Mouse (Mus musculus) inflammation-experienced regulatory T-cells (primary cell): ENCODE results near the gene Slc9a5. TPM values are rescaled to one million over a fixed set of nuclear protein-coding genes. Genes with fewer than 3 reads are reported as not detected.

Source experiments
- polyA plus RNA-seq, 2 experiments: library from polyadenylated mRNA; unstranded; fragments of 100-300 nt; shearing (Covaris generic); gene quantifications; one replicate each; pipeline ENCODE4 v1.2.1; 2017

Gene Slc9a5
- under 1 TPM; 0.28 to 0.60 TPM for polyA plus RNA-seq

GRCm38 (mm10) chr8:105348450-105349095 lies at the start of gene Slc9a5:
TSS of gene Slc9a5 (plus strand) at chr8:105348843.

DNA sequence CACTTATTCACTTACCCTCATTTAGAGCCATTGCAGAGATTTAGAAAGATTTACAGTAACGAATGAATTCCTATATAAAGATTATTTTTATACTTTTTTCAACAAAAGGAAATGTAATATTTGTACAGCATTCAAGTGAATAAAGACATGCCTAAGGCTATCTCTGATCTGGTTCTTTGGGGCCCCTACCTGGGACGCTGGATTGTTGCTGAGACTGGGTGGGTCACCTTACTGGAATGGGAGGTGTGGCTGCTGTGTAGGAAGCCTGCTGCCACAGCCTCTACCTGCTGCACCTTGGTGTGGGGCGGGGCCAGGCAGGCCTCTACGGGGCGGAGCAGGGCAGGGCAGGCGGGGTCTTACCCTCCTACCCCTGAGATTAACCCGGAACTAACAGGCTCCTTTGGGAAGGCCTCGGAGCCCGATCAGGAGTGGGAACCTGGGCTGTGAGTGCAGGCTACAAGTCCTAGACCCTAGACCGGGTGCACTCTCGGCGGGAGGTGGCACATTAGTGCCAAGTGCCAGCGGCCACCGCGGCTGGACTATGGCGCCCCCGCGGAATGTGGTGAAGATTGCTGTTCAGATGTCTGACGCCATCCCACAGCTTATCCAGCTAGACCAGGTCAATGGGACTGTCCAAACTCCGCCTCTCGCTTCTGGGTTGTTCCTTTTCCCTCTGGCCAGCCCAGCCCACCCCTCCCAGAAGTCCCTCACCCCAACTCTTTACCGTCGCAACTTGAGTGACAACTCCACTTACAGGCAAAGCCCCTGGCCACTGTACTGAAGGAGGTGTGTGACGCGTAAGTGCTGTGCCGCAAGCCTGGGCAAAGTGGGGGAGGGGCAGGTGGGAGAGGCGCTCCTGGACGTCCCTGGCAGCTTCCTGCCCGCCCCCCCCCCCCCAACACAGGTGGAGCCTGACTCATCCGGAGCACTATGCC lies 43.2 kb upstream of the Slc9a5 start, which contains the start of gene Elmo3:
Elmo3 (plus strand) TSS at position 391 of the 935 bp plus-strand sequence.

GRCm38 (mm10) chr8:105326141-105326672 lies 22.4 kb upstream of the Slc9a5 start, which contains the start of the genes Lrrc29 and Tmem208:
TSS of gene Lrrc29 (minus strand) at chr8:105326278.
TSS of gene Tmem208 (plus strand) at chr8:105326354.

GRCm38 (mm10) chr8:105347428-105348221 lies 1.0 kb upstream of the Slc9a5 start, which contains the start of gene Fhod1:
TSS of gene Fhod1 (minus strand) at chr8:105347953.

GRCm38 (mm10) chr8:105373032-105373431 lies 24.4 kb downstream of the Slc9a5 start, which contains the start of gene Plekhg4:
TSS of gene Plekhg4 (plus strand) at chr8:105373274.

DNA sequence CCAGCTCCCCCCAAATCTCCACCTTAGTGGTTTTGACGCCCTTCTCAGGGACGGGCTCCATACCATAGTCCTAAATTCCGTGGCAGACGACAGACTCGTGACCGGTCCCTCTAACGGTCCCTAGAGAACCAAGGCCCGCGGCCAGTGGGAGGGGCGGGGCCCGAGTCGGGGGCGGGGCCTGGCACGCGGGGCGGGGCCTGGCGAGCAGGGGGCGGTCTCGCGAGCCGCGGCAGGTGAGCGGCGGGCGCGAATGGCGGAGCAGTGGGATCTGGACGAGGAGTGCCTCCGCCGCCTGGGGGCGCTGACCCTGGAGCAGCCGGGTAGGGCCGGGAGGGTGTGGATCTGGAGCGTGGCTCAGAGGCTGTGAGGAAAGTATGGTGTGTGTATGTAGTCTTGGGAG lies 64.7 kb downstream of the Slc9a5 start, which contains the start of the genes Kctd19 and Lrrc36:
Kctd19 (minus strand) TSS at position 112 of the 400 bp plus-strand sequence.
Lrrc36 (plus strand) TSS at position 181 of the 400 bp plus-strand sequence.

Other genes with a start within 250 kb of the Slc9a5 start
- 1 to 10 TPM in 1 of 2 experiments, under 1 TPM in 1; 0.31 to 1.2 TPM for gene Ces4a, start 217.0 kb upstream of the Slc9a5 start, polyA plus RNA-seq
- gene Cbfb, start 178.2 kb upstream of the Slc9a5 start, polyA plus RNA-seq: 100 to 1,000 TPM; 106 to 136 TPM
- 10 to 100 TPM; 26.1 to 30.7 TPM for gene D230025D16Rik, start 123.7 kb upstream of the Slc9a5 start, polyA plus RNA-seq
- 1 to 10 TPM; 1.7 to 2.5 TPM for gene B3gnt9, start 93.7 kb upstream of the Slc9a5 start, polyA plus RNA-seq
- 10 to 100 TPM; 66.5 to 74.3 TPM for gene Tradd, start 84.2 kb upstream of the Slc9a5 start, polyA plus RNA-seq
- gene Fbxl8, start 84.2 kb upstream of the Slc9a5 start, polyA plus RNA-seq: 10 to 100 TPM; 23.3 to 29.8 TPM
- 1 to 10 TPM in 1 of 2 experiments, under 1 TPM in 1; 0.88 to 1.1 TPM for gene Hsf4, start 79.0 kb upstream of the Slc9a5 start, polyA plus RNA-seq
- 1 to 10 TPM in 1 of 2 experiments, not detected in 1; 1.6 TPM for gene Nol3, start 72.7 kb upstream of the Slc9a5 start, polyA plus RNA-seq
- 1 to 10 TPM; 1.9 to 4.2 TPM for gene 4931428F04Rik, start 59.0 kb upstream of the Slc9a5 start, polyA plus RNA-seq
- 1 to 10 TPM; 2.0 to 2.1 TPM for gene Exoc3l, start 52.7 kb upstream of the Slc9a5 start, polyA plus RNA-seq
- gene E2f4, start 51.2 kb upstream of the Slc9a5 start, polyA plus RNA-seq: 100 to 1,000 TPM; 150 to 169 TPM
- gene Elmo3, start 43.2 kb upstream of the Slc9a5 start, polyA plus RNA-seq: 10 to 100 TPM in 1 of 2 experiments, 1 to 10 TPM in 1; 7.2 to 14.4 TPM
- 1 to 10 TPM; 1.9 to 2.7 TPM for gene Lrrc29, start 22.6 kb upstream of the Slc9a5 start, polyA plus RNA-seq
- gene Tmem208, start 22.5 kb upstream of the Slc9a5 start, polyA plus RNA-seq: 100 to 1,000 TPM; 128 to 130 TPM
- gene Fhod1, start 890 bp upstream of the Slc9a5 start, polyA plus RNA-seq: 1 to 10 TPM; 1.0 to 1.8 TPM
- 1 to 10 TPM in 1 of 2 experiments, not detected in 1; 1.1 TPM for gene Plekhg4, start 24.4 kb downstream of the Slc9a5 start, polyA plus RNA-seq
- 1 to 10 TPM in 1 of 2 experiments, under 1 TPM in 1; 0.65 to 1.3 TPM for gene Kctd19, start 64.7 kb downstream of the Slc9a5 start, polyA plus RNA-seq
- under 1 TPM in 1 of 2 experiments, not detected in 1; 0.53 TPM for gene Lrrc36, start 64.7 kb downstream of the Slc9a5 start, polyA plus RNA-seq
- under 1 TPM in 1 of 2 experiments, not detected in 1; 0.64 TPM for gene Tppp3, start 122.7 kb downstream of the Slc9a5 start, polyA plus RNA-seq
- 1 to 10 TPM; 4.3 to 6.1 TPM for gene Zdhhc1, start 148.1 kb downstream of the Slc9a5 start, polyA plus RNA-seq
- gene Hsd11b2, start 169.9 kb downstream of the Slc9a5 start, polyA plus RNA-seq: not detected
- 10 to 100 TPM; 38.3 to 39.1 TPM for gene Atp6v0d1, start 217.2 kb downstream of the Slc9a5 start, polyA plus RNA-seq